Mouse (Mus musculus): Measurements from ENCODE around the gene Spag17.

DNA sequence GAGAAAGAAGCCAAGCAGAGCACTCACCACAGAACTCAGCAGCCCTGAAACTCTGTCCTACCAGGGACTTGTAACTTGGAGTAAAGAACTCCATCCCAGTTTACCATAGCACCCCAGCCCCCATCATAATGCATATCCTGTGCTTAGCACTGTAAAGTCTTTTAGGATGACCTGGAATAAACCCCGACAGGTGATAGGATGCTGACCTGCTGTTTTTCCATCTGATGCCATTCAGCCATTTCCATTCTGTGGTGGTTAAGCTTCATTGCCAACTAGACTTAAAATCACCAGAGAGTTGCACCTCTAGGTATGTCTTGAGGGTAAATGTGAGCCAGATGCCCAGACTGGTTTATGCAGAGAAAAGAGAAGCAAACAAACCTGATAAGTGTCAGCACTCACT lies 189.2 kb downstream of the Spag17 start:
- no peak for TF ChIP-seq POLR2A (IDR thresholded peaks at IDR 0.05; ENCODE audit: borderline replicate concordance, insufficient read depth, low read length)
- TF ChIP-seq CTCF (IDR thresholded peaks at IDR 0.05; ENCODE audit: borderline replicate concordance, insufficient read depth, low read depth, low read length), result no peak
